Mouse (Mus musculus): ENCODE measurements around the gene Anapc7. TPM values are rescaled to one million over a fixed set of nuclear protein-coding genes. Genes with fewer than 3 reads are reported as not detected.

Gene Anapc7
- polyA plus RNA-seq, 1 experiment from 2014 or later, result 58.0 TPM

- no peak for ATAC-seq (ENCODE audit: insufficient number of reproducible peaks, insufficient read depth, low FRiP score, low TSS enrichment)
- Histone ChIP-seq H3K4me3 (no peak overlapping the region), H3K9me3 (no peaks in the 10 kb centered on the region), H3K4me2 (replicated peaks) (no peak overlapping the region), H3K4me1 (no peaks in the 10 kb centered on the region), H3K27me3 (no peaks in the 10 kb centered on the region), H3K36me3 (peaks cover 96% of the 10 kb centered on the region), H3K27ac (no peak overlapping the region), H3K9ac (no peak overlapping the region)
- WGBS, result 77% methylated on average over 4 of the region's 4 CpGs
Measured at GRCm38 (mm10) chr5:122434541-122434940, 13.0 kb downstream of the Anapc7 start.

- 87% methylated on average over 19 of the region's 19 CpGs for WGBS
- Histone ChIP-seq H3K4me3 (no peak overlapping the region), H3K9me3 (no peaks in the 10 kb centered on the region), H3K27me3 (no peaks in the 10 kb centered on the region), H3K4me2 (replicated peaks) (no peak overlapping the region), H3K9ac (no peak overlapping the region), H3K36me3 (peaks cover 98% of the 10 kb centered on the region), H3K27ac (0 out of 2 replicates have a peak overlapping the region, but pooled peaks have one; percentile 41), H3K4me1 (no peaks in the 10 kb centered on the region)
- ATAC-seq (ENCODE audit: insufficient number of reproducible peaks, insufficient read depth, low FRiP score, low TSS enrichment), result no peak
Measured at GRCm38 (mm10) chr5:122439400-122440094, 18.1 kb downstream of the Anapc7 start.

GRCm38 (mm10) chr5:122440095-122440630, 18.7 kb downstream of the Anapc7 start:
- H3K9me3 ChIP-seq, result no peaks in the 10 kb centered on the region
- H3K4me3 ChIP-seq, result no peak overlapping the region
- H3K4me1 ChIP-seq, result no peaks in the 10 kb centered on the region
- no peak for ATAC-seq (ENCODE audit: insufficient number of reproducible peaks, insufficient read depth, low FRiP score, low TSS enrichment)
- H3K36me3 ChIP-seq, result peaks cover 98% of the 10 kb centered on the region
- H3K4me2 ChIP-seq (replicated peaks), result no peak overlapping the region
- no peaks in the 10 kb centered on the region for H3K27me3 ChIP-seq
- WGBS, result 95% methylated on average over 12 of the region's 12 CpGs
- H3K27ac ChIP-seq, result no peak overlapping the region
- no peak overlapping the region for H3K9ac ChIP-seq

- whole genome bisulfite sequencing, result 91% methylated on average over 10 of the region's 10 CpGs
- no peak overlapping the region for H3K4me2 ChIP-seq (replicated peaks)
- no peak for ATAC-seq (ENCODE audit: insufficient number of reproducible peaks, insufficient read depth, low FRiP score, low TSS enrichment)
Measured at GRCm38 (mm10) chr5:122444492-122444891, 23.0 kb downstream of the Anapc7 start.

GRCm38 (mm10) chr5:122445051-122445610, 23.6 kb downstream of the Anapc7 start:
- Histone ChIP-seq H3K27me3 (no peaks in the 10 kb centered on the region), H3K36me3 (peaks cover 76% of the 10 kb centered on the region), H3K4me2 (replicated peaks) (no peak overlapping the region), H3K9ac (no peak overlapping the region), H3K4me1 (no peaks in the 10 kb centered on the region), H3K27ac (no peak overlapping the region), H3K9me3 (no peaks in the 10 kb centered on the region), H3K4me3 (no peak overlapping the region)
- no peak for ATAC-seq (ENCODE audit: insufficient number of reproducible peaks, insufficient read depth, low FRiP score, low TSS enrichment)
- 87% methylated on average over 11 of the region's 11 CpGs for WGBS

More at GRCm38 (mm10) chr5:122444492-122444891, 23.0 kb downstream of the Anapc7 start:
- H3K4me3 ChIP-seq, result no peak overlapping the region
- no peaks in the 10 kb centered on the region for H3K4me1 ChIP-seq
- H3K9me3 ChIP-seq, result no peaks in the 10 kb centered on the region
- H3K27ac ChIP-seq, result no peak overlapping the region
- no peaks in the 10 kb centered on the region for H3K27me3 ChIP-seq
- H3K9ac ChIP-seq, result no peak overlapping the region
- H3K36me3 ChIP-seq, result peaks cover 83% of the 10 kb centered on the region

DNA sequence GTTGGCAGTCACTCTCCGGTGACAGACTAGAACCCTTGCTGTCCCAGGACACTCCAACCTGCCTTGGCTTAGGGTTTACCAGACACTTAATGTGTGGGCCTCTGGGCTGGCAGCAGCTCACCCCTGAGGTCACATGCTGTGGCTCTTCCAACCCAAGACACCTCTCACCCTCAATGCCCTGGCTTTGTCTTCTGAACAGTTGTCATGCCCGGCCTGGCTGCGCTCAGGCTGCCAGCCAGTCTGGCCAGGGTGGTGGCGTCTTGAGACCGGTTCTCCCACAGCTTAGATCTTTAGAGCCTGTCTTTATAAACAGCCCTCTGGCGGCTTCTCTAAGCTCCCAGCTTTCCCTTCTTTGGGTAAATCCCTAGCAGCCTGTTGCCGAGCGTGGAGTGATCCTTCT, 26.4 kb downstream of the Anapc7 start:
- Histone ChIP-seq H3K36me3 (peaks cover 57% of the 10 kb centered on the region), H3K27ac (no peak overlapping the region)
- WGBS, result 87% methylated on average over 8 of the region's 8 CpGs

GRCm38 (mm10) chr5:122448869-122449268, 27.4 kb downstream of the Anapc7 start:
- Histone ChIP-seq H3K4me2 (replicated peaks) (no peak overlapping the region), H3K4me3 (no peak overlapping the region), H3K27me3 (no peaks in the 10 kb centered on the region), H3K9me3 (no peaks in the 10 kb centered on the region), H3K9ac (no peak overlapping the region), H3K27ac (no peak overlapping the region), H3K36me3 (peaks cover 57% of the 10 kb centered on the region), H3K4me1 (no peaks in the 10 kb centered on the region)
- WGBS, result 79% methylated on average over 5 of the region's 5 CpGs
- ATAC-seq (ENCODE audit: insufficient number of reproducible peaks, insufficient read depth, low FRiP score, low TSS enrichment), result no peak

More for the DNA sequence above, 26.4 kb downstream of the Anapc7 start:
- Histone ChIP-seq H3K27me3 (no peaks in the 10 kb centered on the region), H3K4me3 (no peak overlapping the region), H3K4me1 (no peaks in the 10 kb centered on the region), H3K4me2 (replicated peaks) (no peak overlapping the region), H3K9ac (no peak overlapping the region), H3K9me3 (no peaks in the 10 kb centered on the region)
- no peak for ATAC-seq (ENCODE audit: insufficient number of reproducible peaks, insufficient read depth, low FRiP score, low TSS enrichment)

- ATAC-seq (ENCODE audit: insufficient number of reproducible peaks, insufficient read depth, low FRiP score, low TSS enrichment), result no peak
- 65% methylated on average over 7 of the region's 7 CpGs for WGBS
- Histone ChIP-seq H3K27ac (no peak overlapping the region), H3K36me3 (peaks cover 57% of the 10 kb centered on the region), H3K4me1 (no peaks in the 10 kb centered on the region), H3K27me3 (no peaks in the 10 kb centered on the region), H3K9ac (no peak overlapping the region), H3K4me2 (replicated peaks) (no peak overlapping the region), H3K9me3 (no peaks in the 10 kb centered on the region), H3K4me3 (no peak overlapping the region)
Measured at GRCm38 (mm10) chr5:122449946-122450345, 28.5 kb downstream of the Anapc7 start.

- no peaks in the 10 kb centered on the region for H3K27me3 ChIP-seq
- no peak overlapping the region for H3K27ac ChIP-seq
- no peak overlapping the region for H3K9ac ChIP-seq
- H3K36me3 ChIP-seq, result peaks cover 57% of the 10 kb centered on the region
- H3K4me3 ChIP-seq, result no peak overlapping the region
- H3K9me3 ChIP-seq, result no peaks in the 10 kb centered on the region
- H3K4me1 ChIP-seq, result no peaks in the 10 kb centered on the region
- WGBS, result 74% methylated on average over 5 of the region's 5 CpGs
- no peak overlapping the region for H3K4me2 ChIP-seq (replicated peaks)
- ATAC-seq (ENCODE audit: insufficient number of reproducible peaks, insufficient read depth, low FRiP score, low TSS enrichment), result no peak
Measured at GRCm38 (mm10) chr5:122450913-122451317, 29.4 kb downstream of the Anapc7 start.

DNA sequence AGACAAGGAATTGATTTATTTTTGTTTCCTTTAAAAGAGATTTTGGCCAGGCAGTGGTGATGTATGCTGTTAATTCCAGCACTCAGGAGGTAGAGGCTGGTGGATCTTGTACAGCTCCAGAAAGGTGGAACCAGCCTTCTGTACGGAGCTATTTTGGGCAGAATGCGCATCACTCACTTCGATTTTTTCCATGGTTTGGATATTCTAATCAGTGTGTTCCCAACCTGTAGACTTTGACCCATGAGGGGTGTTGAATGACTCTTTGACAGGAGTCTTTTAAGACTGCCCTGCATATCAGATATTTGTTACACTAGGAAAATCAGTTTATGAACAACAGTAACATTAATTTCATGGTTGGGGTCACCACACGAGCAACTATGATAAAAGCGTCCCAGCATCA, 29.8 kb downstream of the Anapc7 start:
- Histone ChIP-seq H3K9me3 (no peaks in the 10 kb centered on the region), H3K27me3 (no peaks in the 10 kb centered on the region), H3K4me2 (replicated peaks) (no peak overlapping the region), H3K4me1 (no peaks in the 10 kb centered on the region), H3K36me3 (peaks cover 56% of the 10 kb centered on the region), H3K9ac (no peak overlapping the region), H3K27ac (no peak overlapping the region), H3K4me3 (no peak overlapping the region)
- 86% methylated on average over 5 of the region's 5 CpGs for WGBS
- ATAC-seq (ENCODE audit: insufficient number of reproducible peaks, insufficient read depth, low FRiP score, low TSS enrichment), result no peak

DNA sequence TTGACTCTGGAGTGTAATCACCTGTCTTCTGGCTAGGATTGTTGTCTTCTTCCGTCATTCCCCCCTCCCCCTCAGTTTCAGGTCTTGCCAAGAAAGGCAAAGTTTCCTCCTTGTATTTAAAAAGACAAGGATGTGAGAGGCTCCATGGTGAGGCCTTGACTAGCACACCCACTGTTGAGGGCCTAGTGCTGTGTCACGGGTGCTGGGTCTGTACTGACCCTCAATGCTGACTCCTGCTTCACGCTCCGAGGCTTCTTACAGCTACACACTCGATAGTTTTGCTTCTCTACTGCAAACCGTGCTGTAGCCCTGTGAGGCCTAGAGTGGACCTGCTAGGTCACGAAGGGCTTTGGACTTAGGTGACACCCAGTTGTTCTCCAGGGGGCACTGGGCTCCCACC, 30.7 kb downstream of the Anapc7 start:
- Histone ChIP-seq H3K4me3 (no peak overlapping the region), H3K4me1 (no peaks in the 10 kb centered on the region), H3K27ac (no peak overlapping the region), H3K27me3 (no peaks in the 10 kb centered on the region), H3K9me3 (no peaks in the 10 kb centered on the region), H3K4me2 (replicated peaks) (no peak overlapping the region), H3K36me3 (peaks cover 54% of the 10 kb centered on the region), H3K9ac (no peak overlapping the region)
- WGBS, result 84% methylated on average over 7 of the region's 7 CpGs
- no peak for ATAC-seq (ENCODE audit: insufficient number of reproducible peaks, insufficient read depth, low FRiP score, low TSS enrichment)

DNA sequence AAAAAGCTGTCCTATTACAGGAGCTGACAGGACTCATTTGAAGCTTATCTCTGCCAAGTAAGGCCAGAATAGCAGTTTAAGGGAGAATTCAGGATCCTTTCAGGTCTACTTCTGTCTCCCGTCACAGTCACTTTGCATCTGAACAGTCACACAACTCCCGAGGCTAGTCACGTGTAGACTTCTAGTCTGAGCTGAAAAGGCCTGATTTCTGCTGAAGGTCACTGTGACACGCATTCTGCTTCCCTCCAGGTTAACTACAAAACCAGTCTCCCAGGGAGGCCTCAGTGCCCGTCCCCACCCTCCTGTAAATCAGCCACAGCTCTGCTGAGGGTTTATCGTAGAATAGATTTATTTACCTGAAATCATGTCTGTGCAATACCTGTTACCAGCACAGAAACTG, 31.7 kb downstream of the Anapc7 start:
- 86% methylated on average over 6 of the region's 6 CpGs for WGBS
- Histone ChIP-seq H3K9ac (no peak overlapping the region), H3K27me3 (no peaks in the 10 kb centered on the region), H3K4me2 (replicated peaks) (no peak overlapping the region), H3K27ac (no peak overlapping the region), H3K4me3 (no peak overlapping the region), H3K9me3 (no peaks in the 10 kb centered on the region), H3K36me3 (peaks cover 58% of the 10 kb centered on the region), H3K4me1 (no peaks in the 10 kb centered on the region)
- ATAC-seq (ENCODE audit: insufficient number of reproducible peaks, insufficient read depth, low FRiP score, low TSS enrichment), result no peak
